Mouse (Mus musculus): Measurements from ENCODE around the gene Fgfr1op.
"Not testable (repeated sequence)": the region's sequence is repeated elsewhere in the genome, so short reads cannot be mapped to it uniquely, and the experiment has no call there.

Gene Fgfr1op

GRCm38 (mm10) chr17:8167436-8167835, 2.1 kb downstream of the Fgfr1op start:
- DNase-seq (ENCODE audit: low spot score in 2 of 2), result not testable (repeated sequence)

- DNase-seq (ENCODE audit: low spot score in 2 of 2), result no peak
Observed at GRCm38 (mm10) chr17:8170331-8170730, 5.0 kb downstream of the Fgfr1op start.

GRCm38 (mm10) chr17:8171081-8171480, 5.8 kb downstream of the Fgfr1op start:
- DNase-seq (ENCODE audit: low spot score in 2 of 2), result no peak

DNA sequence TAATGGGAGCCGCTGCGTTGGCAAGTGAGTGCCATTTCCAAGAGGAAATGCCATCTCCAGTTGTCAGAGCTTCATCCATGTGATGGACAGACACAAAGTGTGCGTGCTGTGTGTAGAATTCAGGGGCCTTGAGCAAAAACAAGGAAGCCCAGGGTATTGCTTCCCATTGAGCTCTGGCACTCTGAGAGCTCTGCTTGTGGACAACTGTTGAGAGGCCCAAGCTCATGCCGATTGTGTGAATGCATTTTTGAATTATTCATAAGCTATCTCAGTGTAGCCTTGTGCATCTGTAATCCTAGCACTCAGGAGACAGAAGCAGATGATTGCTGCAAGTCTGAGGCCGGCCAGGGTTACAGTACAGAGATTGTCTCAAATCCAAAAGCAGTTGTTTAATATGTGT, 11.8 kb downstream of the Fgfr1op start:
- DNase-seq (ENCODE audit: low spot score in 2 of 2), result no peak

DNA sequence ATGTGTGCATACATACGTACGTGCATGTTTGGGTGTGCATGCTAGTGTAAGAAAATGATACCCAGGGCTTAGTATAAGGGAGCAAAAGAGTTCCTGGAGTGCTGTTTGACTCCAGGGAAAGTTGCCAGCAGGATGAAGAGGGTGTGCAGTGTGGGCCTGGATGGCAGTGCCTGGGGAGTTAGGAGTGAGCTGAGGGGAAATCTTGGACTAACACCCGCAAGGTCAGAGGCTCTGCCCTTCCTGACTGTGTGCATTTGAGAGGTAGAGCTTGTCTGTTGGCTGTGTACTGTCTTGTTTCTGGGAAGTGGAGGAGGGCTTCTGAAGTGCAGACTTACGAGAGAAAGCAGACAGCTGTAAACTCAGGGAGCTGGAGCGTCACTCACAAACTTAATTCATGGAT, 18.5 kb downstream of the Fgfr1op start:
- no peak for DNase-seq (ENCODE audit: low spot score in 2 of 2)

DNA sequence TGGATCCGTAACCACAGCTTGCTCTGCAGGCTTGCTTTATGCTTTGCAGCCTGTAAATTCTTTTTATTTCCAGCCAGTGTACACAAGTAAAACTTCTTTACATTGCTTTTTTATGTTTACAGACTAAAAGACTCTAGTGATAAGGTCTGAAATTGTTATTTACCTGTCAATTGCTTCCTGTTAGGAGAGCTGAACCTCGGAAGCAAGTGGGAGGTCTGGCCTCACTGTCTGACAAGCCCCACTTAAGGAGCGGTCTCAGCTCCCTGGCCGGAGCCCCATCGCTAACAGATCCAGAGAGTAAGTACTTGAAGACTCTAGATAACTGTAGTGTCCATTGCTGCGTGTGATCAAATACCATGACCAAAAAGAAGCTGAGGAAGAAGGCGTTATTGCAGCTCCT, 18.9 kb downstream of the Fgfr1op start:
- no peak for DNase-seq (ENCODE audit: low spot score in 2 of 2)

DNA sequence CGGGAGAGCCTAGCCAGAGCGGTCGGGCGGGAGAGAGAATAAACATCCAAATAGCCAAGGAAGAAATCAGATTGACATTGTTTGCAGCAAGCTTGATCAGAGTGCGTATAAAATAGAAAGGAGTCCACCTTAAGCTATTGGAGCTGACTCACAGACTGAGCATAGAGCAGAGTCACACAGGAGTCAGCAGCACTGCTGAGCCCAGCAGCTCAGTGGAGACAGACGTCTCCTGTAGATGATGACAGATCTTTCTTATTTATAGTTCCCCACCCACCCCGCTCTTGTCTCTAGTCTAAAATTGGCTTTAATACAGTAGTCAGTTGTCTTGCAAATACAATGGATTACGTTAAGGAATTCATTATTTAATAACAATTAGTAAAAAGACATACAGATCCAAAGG, 28.4 kb downstream of the Fgfr1op start:
- no peak for DNase-seq (ENCODE audit: low spot score in 2 of 2)

- no peak for DNase-seq (ENCODE audit: low spot score in 2 of 2)
Observed at GRCm38 (mm10) chr17:8195685-8196376, 30.5 kb downstream of the Fgfr1op start.

GRCm38 (mm10) chr17:8197652-8198051, 32.4 kb downstream of the Fgfr1op start:
- DNase-seq (ENCODE audit: low spot score in 2 of 2), result no peak

- no peak for DNase-seq (ENCODE audit: low spot score in 2 of 2)
Observed at GRCm38 (mm10) chr17:8199067-8199935, 34.0 kb downstream of the Fgfr1op start.

GRCm38 (mm10) chr17:8199936-8200330, 34.6 kb downstream of the Fgfr1op start:
- no peak for DNase-seq (ENCODE audit: low spot score in 2 of 2)

DNA sequence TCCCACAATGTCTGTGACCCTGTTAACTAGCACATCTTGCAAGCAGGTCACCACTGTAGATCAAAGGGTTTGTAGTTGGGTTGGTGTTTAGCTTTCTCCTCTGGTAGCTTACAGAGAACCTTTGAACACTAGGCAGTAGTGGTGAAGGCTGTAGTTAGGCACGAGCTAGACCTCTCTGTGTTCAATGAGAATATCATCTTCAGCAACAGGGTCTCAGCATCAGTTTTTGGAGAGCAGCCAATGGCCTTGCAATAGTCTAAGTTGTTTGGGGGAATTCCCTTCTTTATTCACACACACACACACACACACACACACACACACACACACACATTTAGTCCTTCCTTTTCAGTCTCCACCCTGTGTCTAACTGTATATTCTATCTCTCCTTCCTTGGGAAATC, 38.2 kb downstream of the Fgfr1op start:
- DNase-seq (ENCODE audit: low spot score in 2 of 2), result no peak

DNA sequence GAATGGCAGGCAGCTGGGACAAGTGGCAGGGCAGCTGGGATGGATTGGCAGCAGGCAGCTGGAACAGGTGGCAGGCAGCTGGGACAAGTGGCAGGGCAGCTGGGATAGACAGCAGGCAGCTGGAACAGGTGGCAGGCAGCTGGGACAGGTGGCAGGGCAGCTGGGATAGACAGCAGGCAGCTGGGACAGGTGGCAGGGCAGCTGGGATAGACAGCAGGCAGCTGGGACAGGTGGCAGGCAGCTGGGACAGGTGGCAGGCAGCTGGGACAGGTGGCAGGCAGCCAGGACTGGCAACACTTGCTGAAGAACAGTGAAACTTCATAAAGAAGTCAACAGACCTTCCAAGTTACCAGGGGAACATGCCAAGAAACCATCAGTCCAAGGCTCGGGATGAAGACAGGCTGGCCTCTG, 39.9 kb downstream of the Fgfr1op start:
- not testable (repeated sequence) for DNase-seq (ENCODE audit: low spot score in 2 of 2)

GRCm38 (mm10) chr17:8206691-8207090, 41.4 kb downstream of the Fgfr1op start:
- no peak for DNase-seq (ENCODE audit: low spot score in 2 of 2)

DNA sequence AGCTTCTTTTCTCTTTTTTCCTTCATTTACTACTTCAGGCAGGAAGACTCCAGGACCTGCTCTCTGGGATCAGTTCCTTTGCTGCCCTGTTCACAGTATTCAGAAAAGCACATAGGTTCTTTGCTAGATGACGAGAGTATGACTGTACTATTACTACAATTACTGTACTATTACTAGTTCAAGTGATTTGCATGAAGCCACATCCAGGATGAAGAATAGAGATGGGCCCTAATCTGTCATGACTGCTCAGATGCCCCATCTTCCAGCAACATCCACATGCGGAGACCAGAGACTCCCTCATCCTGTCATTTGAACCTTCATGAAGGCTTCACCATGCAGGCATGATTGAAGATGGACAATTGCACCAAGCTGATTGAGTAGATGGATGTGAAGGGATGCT, 44.4 kb downstream of the Fgfr1op start:
- DNase-seq (ENCODE audit: low spot score in 2 of 2), result no peak

DNA sequence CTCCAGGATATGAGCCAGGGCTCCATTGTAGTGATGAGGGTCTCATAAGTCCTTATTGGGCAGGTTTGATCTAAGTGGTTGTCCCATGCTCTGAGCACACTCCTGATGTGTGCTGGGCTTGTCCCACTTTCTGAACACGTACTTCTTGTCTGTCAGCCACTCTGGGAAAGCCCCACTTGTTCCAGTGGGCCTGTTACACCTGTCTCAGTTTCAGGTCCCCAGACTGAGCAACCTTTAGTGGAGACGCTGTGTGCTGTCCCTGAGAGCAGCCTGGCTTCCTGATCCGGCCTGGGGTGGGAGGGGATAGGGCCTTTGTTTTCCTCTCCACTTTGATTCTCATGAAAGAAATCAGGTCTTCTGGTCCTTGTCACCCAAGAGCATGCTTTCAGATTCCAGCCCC, 44.9 kb downstream of the Fgfr1op start:
- no peak for DNase-seq (ENCODE audit: low spot score in 2 of 2)

GRCm38 (mm10) chr17:8210675-8211074, 45.4 kb downstream of the Fgfr1op start:
- DNase-seq (ENCODE audit: low spot score in 2 of 2), result no peak

- no peak for DNase-seq (ENCODE audit: low spot score in 2 of 2)
Observed at GRCm38 (mm10) chr17:8211399-8211798, 46.1 kb downstream of the Fgfr1op start.

DNA sequence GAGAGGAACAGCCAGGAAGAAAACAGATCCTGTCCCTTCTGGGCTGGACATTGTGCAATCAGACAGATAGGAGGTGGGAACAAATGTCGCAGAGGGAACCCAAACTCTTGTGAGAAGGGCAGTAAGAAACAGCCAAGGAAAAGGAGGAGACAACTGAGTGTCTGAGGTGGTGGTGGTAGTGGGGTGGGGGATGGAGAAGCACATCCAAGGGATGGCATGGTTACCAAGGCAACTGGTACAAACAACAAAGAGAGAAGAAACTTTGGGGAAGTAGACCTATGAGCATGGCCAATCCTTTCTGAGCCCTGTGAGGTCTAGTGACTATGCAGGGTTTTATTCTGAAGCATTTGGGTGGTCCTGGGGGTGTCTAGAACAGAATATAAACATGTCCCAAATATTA, 49.1 kb downstream of the Fgfr1op start:
- no peak for DNase-seq (ENCODE audit: low spot score in 2 of 2)

- DNase-seq (ENCODE audit: low spot score in 2 of 2), result no peak
Observed at GRCm38 (mm10) chr17:8215016-8215745, 49.9 kb downstream of the Fgfr1op start.

DNA sequence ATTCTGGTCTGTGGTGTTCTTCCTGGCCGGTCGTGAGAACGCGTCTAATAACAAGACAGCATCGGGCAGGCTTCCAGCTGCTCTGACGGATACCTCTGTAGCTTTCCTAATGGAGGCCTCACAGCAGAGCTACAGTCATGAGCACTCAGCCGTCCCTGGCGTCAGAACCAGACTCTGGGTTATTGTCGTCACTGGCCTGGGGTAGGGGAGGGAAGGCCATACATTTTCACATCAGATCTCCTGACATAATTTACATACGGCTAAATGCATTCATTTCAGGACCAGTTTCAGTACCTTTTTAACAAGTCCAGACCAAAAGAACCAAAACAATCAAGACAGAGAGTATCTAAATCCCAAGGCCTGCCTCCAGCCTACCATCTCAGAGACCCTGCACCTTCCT, 57.9 kb downstream of the Fgfr1op start:
- DNase-seq (ENCODE audit: low spot score in 2 of 2), result no peak

GRCm38 (mm10) chr17:8224072-8224471, 58.8 kb downstream of the Fgfr1op start:
- DNase-seq (ENCODE audit: low spot score in 2 of 2), result no peak

Data from frontal cortex, postnatal 10 days (tissue).